Mouse (Mus musculus) intestine, embryonic 14.5 days (tissue): ENCODE measurements around the gene Them4. TPM values are rescaled to one million over a fixed set of nuclear protein-coding genes. Genes with fewer than 3 reads are reported as not detected.

ENCODE experiments used
- ATAC-seq: fragments of 200-750 bp; cut with Nextera tagmentation; replicated peaks from 2 replicates; pipeline ENCODE4 v1.8.0; 2017; ENCODE audit warnings: low read depth, moderate number of reproducible peaks, moderate TSS enrichment, moderate library complexity; ENCODE audit not compliant: low FRiP score, low TSS enrichment
- DNase-seq: peaks from one replicate; pipeline ENCODE4 v3.0.0-alpha.2; 2018; ENCODE audit warnings: low spot score
- H3K27ac ChIP-seq: fragments of 300-500 bp; sonication (generic); 2 replicates; pipeline ENCODE4 v1.5.1; 2014; ENCODE audit warnings: low read depth, mild to moderate bottlenecking, control low read depth
- H3K27me3 ChIP-seq: fragments of 300-500 bp; sonication (generic); replicated peaks from 2 replicates; pipeline ENCODE4 v1.6.1; 2014; ENCODE audit warnings: low read length, control low read depth; ENCODE audit not compliant: control insufficient read depth, insufficient read depth
- H3K36me3 ChIP-seq: fragments of 300-500 bp; sonication (generic); 2 replicates; pipeline ENCODE4 v1.6.1; 2014; ENCODE audit warnings: low read length, control low read depth; ENCODE audit not compliant: control insufficient read depth, insufficient read depth
- H3K4me1 ChIP-seq: fragments of 300-500 bp; sonication (generic); replicated peaks from 2 replicates; pipeline ENCODE4 v1.6.1; 2014; ENCODE audit warnings: low read length, control low read depth, mixed read lengths; ENCODE audit not compliant: control insufficient read depth, insufficient read depth
- H3K4me2 ChIP-seq: fragments of 300-500 bp; sonication (generic); 2 replicates; pipeline ENCODE4 v1.6.1; 2014; ENCODE audit warnings: low read length
- H3K4me3 ChIP-seq: fragments of 300-500 bp; sonication (generic); 2 replicates; pipeline ENCODE4 v1.5.1; 2014; ENCODE audit warnings: low read depth, low read length, control low read depth, mixed read lengths
- H3K9ac ChIP-seq: fragments of 300-500 bp; sonication (generic); 2 replicates; pipeline ENCODE4 v1.6.1; 2014; ENCODE audit warnings: mild to moderate bottlenecking, low read length
- H3K9me3 ChIP-seq: fragments of 300-500 bp; sonication (generic); 2 replicates; pipeline ENCODE4 v1.6.1; 2016; ENCODE audit warnings: low read length, control low read depth; ENCODE audit not compliant: control insufficient read depth
- WGBS: fragments of 180-500 bp; shearing (Covaris S2); extraction: QIAGEN DNeasy Blood & Tissue Kit; methylation state at CpG from one replicate; pipeline ENCODE4 v1.1.7; 2014; 5-methylcytosine and 5-hydroxymethylcytosine counted together
- polyA plus RNA-seq: library from polyadenylated mRNA; unstranded; fragments of >200 nt; fragmentation: Nextera tagmentation; extraction: Ambion mirVana; gene quantifications from 2 replicates; pipeline ENCODE4 v1.2.1, GENCODE M21; 2014

Gene Them4
- polyA plus RNA-seq, 1 experiment from 2014 or later = 17.5 TPM

GRCm38 (mm10) chr3:94328681-94329080 is 18.8 kb downstream of the Them4 start:
- ATAC-seq (no peak), DNase-seq (no peak)
- H3K27me3 ChIP-seq = no peaks in the 10 kb centered on the region
- H3K4me3 ChIP-seq = no peak overlapping the region
- H3K4me1 ChIP-seq = no peaks in the 10 kb centered on the region
- H3K4me2 ChIP-seq = no peak overlapping the region
- WGBS = 60% methylated on average over 3 of the region's 3 CpGs
- H3K36me3 ChIP-seq = peaks cover 30% of the 10 kb centered on the region; the same call in 1 of the 2 replicates
- no peak overlapping the region for H3K27ac ChIP-seq
- H3K9ac ChIP-seq = no peak overlapping the region
- H3K9me3 ChIP-seq = no peaks in the 10 kb centered on the region

- WGBS = 94% methylated on average over 4 of the region's 4 CpGs
- no peak for DNase-seq
- no peaks in the 10 kb centered on the region for H3K4me1 ChIP-seq
- no peaks in the 10 kb centered on the region for H3K9me3 ChIP-seq
- no peak overlapping the region for H3K4me2 ChIP-seq
- H3K4me3 ChIP-seq = no peak overlapping the region
- H3K36me3 ChIP-seq = peaks cover 14% of the 10 kb centered on the region; the same call in 1 of the 2 replicates
- no peak overlapping the region for H3K27ac ChIP-seq
- no peak overlapping the region for H3K9ac ChIP-seq
- ATAC-seq = no peak
- H3K27me3 ChIP-seq = no peaks in the 10 kb centered on the region
These were observed 24.6 kb downstream of the Them4 start for GRCm38 (mm10) chr3:94334442-94334841.

- no peaks in the 10 kb centered on the region for H3K27me3 ChIP-seq
- H3K4me3 ChIP-seq = no peak overlapping the region
- H3K36me3 ChIP-seq = no peaks in the 10 kb centered on the region
- H3K9me3 ChIP-seq = no peaks in the 10 kb centered on the region
- DNase-seq = no peak
- H3K9ac ChIP-seq = no peak overlapping the region
- H3K4me1 ChIP-seq = no peaks in the 10 kb centered on the region
- 89% methylated on average over 3 of the region's 3 CpGs for WGBS
- ATAC-seq = no peak
- H3K4me2 ChIP-seq = no peak overlapping the region
- no peak overlapping the region for H3K27ac ChIP-seq
These were observed 28.6 kb downstream of the Them4 start for GRCm38 (mm10) chr3:94338522-94338921.

- Histone ChIP-seq H3K36me3 (no peaks in the 10 kb centered on the region), H3K27me3 (no peaks in the 10 kb centered on the region), H3K9ac (no peak within 1 kb of the TSS), H3K4me3 (no peak within 1 kb of the TSS), H3K4me2 (no peak within 1 kb of the TSS), H3K9me3 (no peaks in the 10 kb centered on the region), H3K4me1 (no peaks in the 10 kb centered on the region), H3K27ac (no peak within 1 kb of the TSS)
- DNase-seq = no peak
- no peak for ATAC-seq
- WGBS = 41% methylated on average over 3 of the region's 3 CpGs
These were observed 32.1 kb downstream of the Them4 start, which contains the start of gene Them5 for GRCm38 (mm10) chr3:94341959-94342422. Them5 (plus strand) TSS chr3:94342099.

- Histone ChIP-seq H3K27ac (no peak overlapping the region), H3K36me3 (no peaks in the 10 kb centered on the region), H3K27me3 (no peaks in the 10 kb centered on the region), H3K4me1 (no peaks in the 10 kb centered on the region), H3K9ac (no peak overlapping the region), H3K9me3 (no peaks in the 10 kb centered on the region), H3K4me3 (no peak overlapping the region), H3K4me2 (no peak overlapping the region)
- WGBS = 50% methylated on average over 1 of the region's 1 CpGs
- no peak for ATAC-seq
- no peak for DNase-seq
These were observed 32.7 kb downstream of the Them4 start for GRCm38 (mm10) chr3:94342552-94342951.

- WGBS = 79% methylated on average over 2 of the region's 2 CpGs
- H3K9ac ChIP-seq = no peak overlapping the region
- no peak for ATAC-seq
- DNase-seq = no peak
- no peak overlapping the region for H3K4me2 ChIP-seq
- no peak overlapping the region for H3K27ac ChIP-seq
- H3K27me3 ChIP-seq = no peaks in the 10 kb centered on the region
- no peaks in the 10 kb centered on the region for H3K9me3 ChIP-seq
- no peaks in the 10 kb centered on the region for H3K4me1 ChIP-seq
- H3K36me3 ChIP-seq = no peaks in the 10 kb centered on the region
- no peak overlapping the region for H3K4me3 ChIP-seq
These were observed 34.3 kb downstream of the Them4 start for GRCm38 (mm10) chr3:94344182-94344581.

- no peak overlapping the region for H3K27ac ChIP-seq
- H3K36me3 ChIP-seq = no peaks in the 10 kb centered on the region
- 57% methylated on average over 3 of the region's 3 CpGs for WGBS
- no peak for ATAC-seq
- H3K27me3 ChIP-seq = no peaks in the 10 kb centered on the region
- no peaks in the 10 kb centered on the region for H3K9me3 ChIP-seq
- H3K4me3 ChIP-seq = no peak overlapping the region
- no peaks in the 10 kb centered on the region for H3K4me1 ChIP-seq
- DNase-seq = no peak
- no peak overlapping the region for H3K9ac ChIP-seq
- H3K4me2 ChIP-seq = no peak overlapping the region
These were observed 35.0 kb downstream of the Them4 start for GRCm38 (mm10) chr3:94344897-94345296.

- H3K27me3 ChIP-seq = no peaks in the 10 kb centered on the region
- 72% methylated on average over 2 of the region's 2 CpGs for WGBS
- ATAC-seq (no peak), DNase-seq (no peak)
- H3K4me3 ChIP-seq = no peak overlapping the region
- H3K4me1 ChIP-seq = no peaks in the 10 kb centered on the region
- H3K4me2 ChIP-seq = no peak overlapping the region
- H3K9ac ChIP-seq = no peak overlapping the region
- H3K9me3 ChIP-seq = no peaks in the 10 kb centered on the region
- H3K36me3 ChIP-seq = no peaks in the 10 kb centered on the region
- no peak overlapping the region for H3K27ac ChIP-seq
These were observed 38.3 kb downstream of the Them4 start for GRCm38 (mm10) chr3:94348146-94348545.

- WGBS = 3% methylated on average over 1 of the region's 1 CpGs
These were observed 50.9 kb downstream of the Them4 start for GRCm38 (mm10) chr3:94360812-94361211.

More at GRCm38 (mm10) chr3:94360812-94361211, 50.9 kb downstream of the Them4 start:
- H3K27me3 ChIP-seq = peaks cover 16% of the 10 kb centered on the region
- no peak overlapping the region for H3K4me3 ChIP-seq
- H3K9ac ChIP-seq = no peak overlapping the region
- no peak overlapping the region for H3K27ac ChIP-seq
- ATAC-seq = no peak
- 0 out of 2 replicates have a peak, but pooled peaks cover 3% of the 10 kb centered on the region for H3K4me1 ChIP-seq
- no peak overlapping the region for H3K4me2 ChIP-seq
- no peak for DNase-seq
- no peaks in the 10 kb centered on the region for H3K36me3 ChIP-seq
- no peaks in the 10 kb centered on the region for H3K9me3 ChIP-seq
